Mouse (Mus musculus): ENCODE data around the gene Lamtor3. TPM values are rescaled to one million over a fixed set of nuclear protein-coding genes. Genes with fewer than 3 reads are reported as not detected.
"Not testable (repeated sequence)": the region's sequence is repeated elsewhere in the genome, so short reads cannot be mapped to it uniquely, and the experiment has no call there.

Lamtor3 gene
- polyA plus RNA-seq, 1 experiment, result 45.9 TPM

- peak overlapping the region; percentile 20; the same call in 1 of the 2 replicates for H3K4me3 ChIP-seq (ENCODE audit: control insufficient read depth, insufficient read depth, low read length)
- 4% methylated on average over 16 of the region's 16 CpGs for WGBS
- DNase-seq, result no peak
- H3K36me3 ChIP-seq (ENCODE audit: control insufficient read depth, insufficient read depth, low read length), result peaks cover 12% of the 10 kb centered on the region
- H3K27ac ChIP-seq (ENCODE audit: control insufficient read depth, insufficient read depth, low read length), result no peak overlapping the region
- H3K27me3 ChIP-seq (ENCODE audit: control insufficient read depth, insufficient read depth, low read length), result no peaks in the 10 kb centered on the region
- H3K4me1 ChIP-seq (replicated peaks; ENCODE audit: control insufficient read depth, insufficient read depth, low read length), result peaks cover 31% of the 10 kb centered on the region
- no peak for TF ChIP-seq CTCF (IDR thresholded peaks at IDR 0.05; ENCODE audit: borderline replicate concordance, control insufficient read depth, extremely low read depth, insufficient read depth, low read length, poor library complexity)
- no peak for TF ChIP-seq POLR2A (IDR thresholded peaks at IDR 0.05; ENCODE audit: control insufficient read depth, extremely low read depth, insufficient read depth, low read length, poor library complexity)
These were observed 37.3 kb downstream of the Lamtor3 start for GRCm38 (mm10) chr3:137955560-137956081.

GRCm38 (mm10) chr3:137957864-137958263, 39.6 kb downstream of the Lamtor3 start:
- no peaks in the 10 kb centered on the region for H3K27me3 ChIP-seq (ENCODE audit: control insufficient read depth, insufficient read depth, low read length)
- H3K4me3 ChIP-seq (ENCODE audit: control insufficient read depth, insufficient read depth, low read length), result no peak overlapping the region
- H3K27ac ChIP-seq (ENCODE audit: control insufficient read depth, insufficient read depth, low read length), result no peak overlapping the region
- 90% methylated on average over 9 of the region's 9 CpGs for WGBS
- no peak for DNase-seq
- H3K4me1 ChIP-seq (replicated peaks; ENCODE audit: control insufficient read depth, insufficient read depth, low read length), result peaks cover 20% of the 10 kb centered on the region
- no peak for TF ChIP-seq CTCF (IDR thresholded peaks at IDR 0.05; ENCODE audit: borderline replicate concordance, control insufficient read depth, extremely low read depth, insufficient read depth, low read length, poor library complexity)
- no peak for TF ChIP-seq POLR2A (IDR thresholded peaks at IDR 0.05; ENCODE audit: control insufficient read depth, extremely low read depth, insufficient read depth, low read length, poor library complexity)
- peaks cover 28% of the 10 kb centered on the region for H3K36me3 ChIP-seq (ENCODE audit: control insufficient read depth, insufficient read depth, low read length)

GRCm38 (mm10) chr3:137958352-137958751, 40.0 kb downstream of the Lamtor3 start:
- no peak overlapping the region for H3K4me3 ChIP-seq (ENCODE audit: control insufficient read depth, insufficient read depth, low read length)
- peaks cover 18% of the 10 kb centered on the region for H3K4me1 ChIP-seq (replicated peaks; ENCODE audit: control insufficient read depth, insufficient read depth, low read length)
- no peak for DNase-seq
- H3K27me3 ChIP-seq (ENCODE audit: control insufficient read depth, insufficient read depth, low read length), result no peaks in the 10 kb centered on the region
- no peak for TF ChIP-seq CTCF (IDR thresholded peaks at IDR 0.05; ENCODE audit: borderline replicate concordance, control insufficient read depth, extremely low read depth, insufficient read depth, low read length, poor library complexity)
- WGBS, result 98% methylated on average over 4 of the region's 4 CpGs
- H3K27ac ChIP-seq (ENCODE audit: control insufficient read depth, insufficient read depth, low read length), result no peak overlapping the region
- H3K36me3 ChIP-seq (ENCODE audit: control insufficient read depth, insufficient read depth, low read length), result peaks cover 30% of the 10 kb centered on the region

GRCm38 (mm10) chr3:137959456-137959855, 41.1 kb downstream of the Lamtor3 start:
- no peak for DNase-seq
- no peak for TF ChIP-seq CTCF (IDR thresholded peaks at IDR 0.05; ENCODE audit: borderline replicate concordance, control insufficient read depth, extremely low read depth, insufficient read depth, low read length, poor library complexity)
- no peak for TF ChIP-seq POLR2A (IDR thresholded peaks at IDR 0.05; ENCODE audit: control insufficient read depth, extremely low read depth, insufficient read depth, low read length, poor library complexity)
- 95% methylated on average over 4 of the region's 4 CpGs for WGBS
- Histone ChIP-seq H3K4me1 (replicated peaks; ENCODE audit: control insufficient read depth, insufficient read depth, low read length) (peaks cover 11% of the 10 kb centered on the region), H3K27me3 (ENCODE audit: control insufficient read depth, insufficient read depth, low read length) (no peaks in the 10 kb centered on the region), H3K36me3 (ENCODE audit: control insufficient read depth, insufficient read depth, low read length) (peaks cover 31% of the 10 kb centered on the region), H3K27ac (ENCODE audit: control insufficient read depth, insufficient read depth, low read length) (no peak overlapping the region), H3K4me3 (ENCODE audit: control insufficient read depth, insufficient read depth, low read length) (no peak overlapping the region)

GRCm38 (mm10) chr3:137961736-137962385, 43.6 kb downstream of the Lamtor3 start:
- 0 out of 2 replicates have a peak, but pooled peaks cover 3% of the 10 kb centered on the region for H3K4me1 ChIP-seq (replicated peaks; ENCODE audit: control insufficient read depth, insufficient read depth, low read length)
- DNase-seq, result no peak
- no peak overlapping the region for H3K27ac ChIP-seq (ENCODE audit: control insufficient read depth, insufficient read depth, low read length)
- H3K36me3 ChIP-seq (ENCODE audit: control insufficient read depth, insufficient read depth, low read length), result peaks cover 31% of the 10 kb centered on the region
- TF ChIP-seq CTCF (IDR thresholded peaks at IDR 0.05; ENCODE audit: borderline replicate concordance, control insufficient read depth, extremely low read depth, insufficient read depth, low read length, poor library complexity) (no peak), POLR2A (IDR thresholded peaks at IDR 0.05; ENCODE audit: control insufficient read depth, extremely low read depth, insufficient read depth, low read length, poor library complexity) (no peak)
- WGBS, result 87% methylated on average over 8 of the region's 8 CpGs
- no peak overlapping the region for H3K4me3 ChIP-seq (ENCODE audit: control insufficient read depth, insufficient read depth, low read length)
- no peaks in the 10 kb centered on the region for H3K27me3 ChIP-seq (ENCODE audit: control insufficient read depth, insufficient read depth, low read length)

GRCm38 (mm10) chr3:137963508-137963907, 45.2 kb downstream of the Lamtor3 start:
- H3K4me3 ChIP-seq (ENCODE audit: control insufficient read depth, insufficient read depth, low read length), result no peak overlapping the region
- DNase-seq, result no peak
- H3K27me3 ChIP-seq (ENCODE audit: control insufficient read depth, insufficient read depth, low read length), result no peaks in the 10 kb centered on the region
- peaks cover 10% of the 10 kb centered on the region for H3K4me1 ChIP-seq (replicated peaks; ENCODE audit: control insufficient read depth, insufficient read depth, low read length)
- H3K36me3 ChIP-seq (ENCODE audit: control insufficient read depth, insufficient read depth, low read length), result peaks cover 27% of the 10 kb centered on the region
- whole genome bisulfite sequencing, result 58% methylated on average over 8 of the region's 8 CpGs
- TF ChIP-seq POLR2A (IDR thresholded peaks at IDR 0.05; ENCODE audit: control insufficient read depth, extremely low read depth, insufficient read depth, low read length, poor library complexity) (no peak), CTCF (IDR thresholded peaks at IDR 0.05; ENCODE audit: borderline replicate concordance, control insufficient read depth, extremely low read depth, insufficient read depth, low read length, poor library complexity) (no peak)
- H3K27ac ChIP-seq (ENCODE audit: control insufficient read depth, insufficient read depth, low read length), result no peak overlapping the region

- H3K4me1 ChIP-seq (replicated peaks; ENCODE audit: control insufficient read depth, insufficient read depth, low read length), result peaks cover 12% of the 10 kb centered on the region
- H3K4me3 ChIP-seq (ENCODE audit: control insufficient read depth, insufficient read depth, low read length); H3K27me3 ChIP-seq (ENCODE audit: control insufficient read depth, insufficient read depth, low read length); DNase-seq; H3K27ac ChIP-seq (ENCODE audit: control insufficient read depth, insufficient read depth, low read length): not testable (repeated sequence)
- peaks cover 27% of the 10 kb centered on the region for H3K36me3 ChIP-seq (ENCODE audit: control insufficient read depth, insufficient read depth, low read length)
- 56% methylated on average over 1 of the region's 1 CpGs for WGBS
These were observed 45.7 kb downstream of the Lamtor3 start for GRCm38 (mm10) chr3:137964014-137964413.

Data from thymus, adult 2 months (tissue).